Mouse (Mus musculus) limb, embryonic 14.5 days (tissue): ENCODE measurements around the gene Papss2. TPM values are rescaled to one million over a fixed set of nuclear protein-coding genes. Genes with fewer than 3 reads are reported as not detected.
A peak's percentile ranks its signal among the peaks of the same experiment; 100 is the strongest.

ENCODE experiments used
- ATAC-seq: fragments of 200-750 bp; cut with Nextera tagmentation; 2 replicates; pipeline ENCODE4 v1.8.0; 2017; ENCODE audit warnings: low read depth, moderate number of reproducible peaks, moderate TSS enrichment; ENCODE audit not compliant: low FRiP score
- DNase-seq: peaks from one replicate; pipeline ENCODE4 v3.0.0-alpha.2; 2015; ENCODE audit warnings: low spot score
- H3K27ac ChIP-seq: fragments of 300-500 bp; sonication (generic); replicated peaks from 2 replicates; pipeline ENCODE4 v1.5.1; 2014; ENCODE audit warnings: low read depth, mild to moderate bottlenecking, low read length, moderate library complexity, mixed read lengths
- H3K27me3 ChIP-seq: fragments of 300-500 bp; sonication (generic); 2 replicates; pipeline ENCODE4 v1.6.1; 2014; ENCODE audit warnings: low read length, mixed read lengths; ENCODE audit not compliant: control insufficient read depth, insufficient read depth
- H3K36me3 ChIP-seq: fragments of 300-500 bp; sonication (generic); 2 replicates; pipeline ENCODE4 v1.6.1; 2014; ENCODE audit warnings: mild to moderate bottlenecking, low read length, moderate library complexity, mixed read lengths; ENCODE audit not compliant: control insufficient read depth, insufficient read depth
- H3K4me1 ChIP-seq: fragments of 300-500 bp; sonication (generic); 2 replicates; pipeline ENCODE4 v1.6.1; 2014; ENCODE audit warnings: antibody characterized with exemption, low read length, mixed read lengths; ENCODE audit not compliant: control insufficient read depth, insufficient read depth
- H3K4me2 ChIP-seq: fragments of 300-500 bp; sonication (generic); replicated peaks from 2 replicates; pipeline ENCODE4 v1.6.1; 2014; ENCODE audit warnings: low read depth, mild to moderate bottlenecking, low read length, moderate library complexity; ENCODE audit not compliant: severe bottlenecking
- H3K4me3 ChIP-seq: fragments of 300-500 bp; sonication (generic); replicated peaks from 2 replicates; pipeline ENCODE4 v1.5.1; 2014; ENCODE audit warnings: low read length
- H3K9ac ChIP-seq: fragments of 300-500 bp; sonication (generic); 2 replicates; pipeline ENCODE4 v1.6.1; 2014; ENCODE audit warnings: mild to moderate bottlenecking, low read depth, low read length, moderate library complexity; ENCODE audit not compliant: severe bottlenecking
- H3K9me3 ChIP-seq: fragments of 300-500 bp; sonication (generic); 2 replicates; pipeline ENCODE4 v1.6.1; 2016; ENCODE audit warnings: low read length; ENCODE audit not compliant: control insufficient read depth
- POLR2A ChIP-seq: fragments of 200-500 bp; IDR thresholded peaks from 2 replicates; pipeline ENCODE4 v1.8.0; 2012; ENCODE audit warnings: inconsistent platforms, mild to moderate bottlenecking, moderate library complexity, borderline replicate concordance; ENCODE audit not compliant: insufficient read depth, insufficient read length; ENCODE audit errors: extremely low read depth
- WGBS: fragments of 180-500 bp; shearing (Covaris S2); extraction: QIAGEN DNeasy Blood & Tissue Kit; methylation state at CpG from one replicate; pipeline ENCODE4 v1.1.7; 2014; 5-methylcytosine and 5-hydroxymethylcytosine counted together
- polyA plus RNA-seq, 2 experiments: library from polyadenylated mRNA; depleted of rRNA in 1 of 2; stranded (reverse) in 1 of 2; unstranded in 1 of 2; fragments of >200 nt; fragmentation: Nextera tagmentation in 1 of 2; extraction: Ambion mirVana in 1 of 2; gene quantifications; 2 replicates each; pipeline versions ENCODE4 v1.2.1 to v1.2.3; 2012 to 2014

Gene Papss2
- polyA plus RNA-seq, 2 experiments = 48.2 to 62.0 TPM

GRCm38 (mm10) chr19:32552106-32552505, 43.5 kb upstream of the Papss2 start:
- peaks cover 20% of the 10 kb centered on the region for H3K4me1 ChIP-seq
- H3K9ac ChIP-seq = no peak overlapping the region
- H3K36me3 ChIP-seq = no peaks in the 10 kb centered on the region
- H3K27ac ChIP-seq = no peak overlapping the region
- no peak overlapping the region for H3K4me2 ChIP-seq
- TF ChIP-seq POLR2A = no peak
- WGBS = 75% methylated on average over 1 of the region's 1 CpGs
- no peaks in the 10 kb centered on the region for H3K9me3 ChIP-seq
- ATAC-seq (no peak), DNase-seq (no peak)
- no peak overlapping the region for H3K4me3 ChIP-seq
- H3K27me3 ChIP-seq = no peaks in the 10 kb centered on the region

GRCm38 (mm10) chr19:32553310-32553709, 42.3 kb upstream of the Papss2 start:
- H3K4me1 ChIP-seq = peaks cover 20% of the 10 kb centered on the region
- H3K9me3 ChIP-seq = no peaks in the 10 kb centered on the region
- no peak overlapping the region for H3K27ac ChIP-seq
- DNase-seq = no peak
- WGBS = 69% methylated on average over 3 of the region's 3 CpGs
- no peak overlapping the region for H3K9ac ChIP-seq
- no peak overlapping the region for H3K4me3 ChIP-seq
- H3K36me3 ChIP-seq = no peaks in the 10 kb centered on the region
- TF ChIP-seq POLR2A = no peak
- ATAC-seq = no peak
- no peak overlapping the region for H3K4me2 ChIP-seq
- no peaks in the 10 kb centered on the region for H3K27me3 ChIP-seq

- H3K27ac ChIP-seq = peak overlapping the region; percentile 73
Observed at GRCm38 (mm10) chr19:32555257-32555656, 40.3 kb upstream of the Papss2 start.

GRCm38 (mm10) chr19:32567025-32567424, 28.6 kb upstream of the Papss2 start:
- Histone ChIP-seq H3K4me3 (no peak overlapping the region), H3K9me3 (no peaks in the 10 kb centered on the region), H3K36me3 (no peaks in the 10 kb centered on the region), H3K4me2 (no peak overlapping the region), H3K4me1 (0 out of 2 replicates have a peak, but pooled peaks cover 6% of the 10 kb centered on the region), H3K27ac (no peak overlapping the region), H3K27me3 (no peaks in the 10 kb centered on the region), H3K9ac (no peak overlapping the region)
- DNase-seq (no peak), ATAC-seq (no peak)
- no peak for TF ChIP-seq POLR2A
- WGBS = 83% methylated on average over 8 of the region's 8 CpGs

More at GRCm38 (mm10) chr19:32555257-32555656, 40.3 kb upstream of the Papss2 start:
- H3K9me3 ChIP-seq = no peaks in the 10 kb centered on the region
- peaks cover 18% of the 10 kb centered on the region for H3K4me1 ChIP-seq
- ATAC-seq (peak; percentile 76), DNase-seq (peak; percentile 73)
- H3K9ac ChIP-seq = no peak overlapping the region
- no peak overlapping the region for H3K4me3 ChIP-seq
- no peaks in the 10 kb centered on the region for H3K36me3 ChIP-seq
- no peak for TF ChIP-seq POLR2A
- no peak overlapping the region for H3K4me2 ChIP-seq
- H3K27me3 ChIP-seq = no peaks in the 10 kb centered on the region
- WGBS = 14% methylated on average over 3 of the region's 3 CpGs

- DNase-seq = no peak
- ATAC-seq = no peak
- WGBS = 87% methylated on average over 5 of the region's 5 CpGs
- Histone ChIP-seq H3K27me3 (no peaks in the 10 kb centered on the region), H3K9ac (no peak overlapping the region), H3K4me1 (0 out of 2 replicates have a peak, but pooled peaks cover 6% of the 10 kb centered on the region), H3K4me2 (no peak overlapping the region), H3K4me3 (no peak overlapping the region), H3K36me3 (no peaks in the 10 kb centered on the region), H3K27ac (no peak overlapping the region), H3K9me3 (no peaks in the 10 kb centered on the region)
- TF ChIP-seq POLR2A = no peak
Observed at GRCm38 (mm10) chr19:32567447-32567846, 28.1 kb upstream of the Papss2 start.

GRCm38 (mm10) chr19:32568470-32568869, 27.1 kb upstream of the Papss2 start:
- no peaks in the 10 kb centered on the region for H3K9me3 ChIP-seq
- 0 out of 2 replicates have a peak, but pooled peaks cover 6% of the 10 kb centered on the region for H3K4me1 ChIP-seq
- no peaks in the 10 kb centered on the region for H3K27me3 ChIP-seq
- no peak overlapping the region for H3K9ac ChIP-seq
- no peak for ATAC-seq
- no peaks in the 10 kb centered on the region for H3K36me3 ChIP-seq
- no peak overlapping the region for H3K27ac ChIP-seq
- H3K4me3 ChIP-seq = no peak overlapping the region
- DNase-seq = no peak
- 92% methylated on average over 3 of the region's 3 CpGs for WGBS
- no peak overlapping the region for H3K4me2 ChIP-seq
- no peak for TF ChIP-seq POLR2A
